Mouse (Mus musculus) lung, embryonic 16.5 days (tissue): Measurements from ENCODE around the gene Ankrd53. TPM values are rescaled to one million over a fixed set of nuclear protein-coding genes. Genes with fewer than 3 reads are reported as not detected.
A peak's percentile ranks its signal among the peaks of the same experiment; 100 is the strongest.

Source experiments
- ATAC-seq: fragments of 200-750 bp; cut with Nextera tagmentation; 2 replicates; pipeline ENCODE4 v1.8.0; 2017; ENCODE audit warnings: low read depth, mild to moderate bottlenecking, moderate library complexity
- H3K27ac ChIP-seq: fragments of 300-500 bp; sonication (generic); 2 replicates; pipeline ENCODE4 v1.5.1; 2014; ENCODE audit warnings: mild to moderate bottlenecking, control low read depth, low read length
- H3K27me3 ChIP-seq: fragments of 300-500 bp; sonication (generic); 2 replicates; pipeline ENCODE4 v1.6.1; 2014; ENCODE audit warnings: low read depth, low read length, mixed read lengths; ENCODE audit not compliant: control insufficient read depth, insufficient read depth
- H3K36me3 ChIP-seq: fragments of 300-500 bp; sonication (generic); 2 replicates; pipeline ENCODE4 v1.6.1; 2014; ENCODE audit warnings: low read length; ENCODE audit not compliant: control insufficient read depth, insufficient read depth
- H3K4me1 ChIP-seq: fragments of 300-500 bp; sonication (generic); replicated peaks from 2 replicates; pipeline ENCODE4 v1.6.1; 2014; ENCODE audit warnings: low read length, mixed read lengths; ENCODE audit not compliant: control insufficient read depth, insufficient read depth
- H3K4me2 ChIP-seq: fragments of 300-500 bp; sonication (generic); 2 replicates; pipeline ENCODE4 v1.6.1; 2014; ENCODE audit warnings: low read depth, low read length, control low read depth
- H3K4me3 ChIP-seq: fragments of 300-500 bp; sonication (generic); 2 replicates; pipeline ENCODE4 v1.5.1; 2014; ENCODE audit warnings: mild to moderate bottlenecking, low read length, control low read depth
- H3K9ac ChIP-seq: fragments of 300-500 bp; sonication (generic); 2 replicates; pipeline ENCODE4 v1.6.1; 2014; ENCODE audit warnings: low read length, control low read depth
- H3K9me3 ChIP-seq: fragments of 300-500 bp; sonication (generic); 2 replicates; pipeline ENCODE4 v1.6.1; 2016; ENCODE audit warnings: low read length; ENCODE audit not compliant: control insufficient read depth
- WGBS: fragments of 180-500 bp; shearing (Covaris S2); extraction: QIAGEN DNeasy Blood & Tissue Kit; methylation state at CpG from one replicate; pipeline ENCODE4 v1.1.7; 2014; 5-methylcytosine and 5-hydroxymethylcytosine counted together
- polyA plus RNA-seq: library from polyadenylated mRNA; unstranded; fragments of >200 nt; fragmentation: Nextera tagmentation; extraction: Ambion mirVana; gene quantifications from 2 replicates; pipeline ENCODE4 v1.2.1, GENCODE M21; 2015

The Ankrd53 gene
- polyA plus RNA-seq, 1 experiment from 2014 or later, result not detected

DNA sequence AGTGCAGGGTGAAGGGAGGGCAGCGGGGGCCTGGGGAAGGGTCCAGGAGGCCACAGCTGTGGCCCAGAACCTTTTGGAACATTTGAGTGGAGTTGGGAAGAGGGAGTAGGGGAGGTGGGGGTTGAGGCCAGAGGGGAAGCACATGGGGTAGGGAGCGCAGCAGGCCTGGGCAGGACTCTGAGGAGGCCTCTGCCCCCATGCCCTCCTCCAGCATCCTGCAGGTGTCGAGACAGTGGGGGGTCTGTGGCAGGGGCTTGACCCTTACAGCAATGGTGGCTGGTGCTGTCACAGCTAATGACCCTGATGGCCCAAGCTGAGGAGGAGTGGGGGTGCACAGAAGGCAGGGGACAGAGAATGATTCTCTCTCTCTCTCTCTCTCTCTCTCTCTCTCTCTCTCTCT is 13.2 kb upstream of the Ankrd53 start:
- no peak overlapping the region for H3K9ac ChIP-seq
- no peak overlapping the region for H3K27ac ChIP-seq
- no peak overlapping the region for H3K4me2 ChIP-seq
- no peaks in the 10 kb centered on the region for H3K36me3 ChIP-seq
- H3K4me3 ChIP-seq, result no peak overlapping the region
- 52% methylated on average over 3 of the region's 3 CpGs for WGBS
- H3K9me3 ChIP-seq, result no peaks in the 10 kb centered on the region
- H3K27me3 ChIP-seq, result peaks cover 8% of the 10 kb centered on the region
- ATAC-seq, result no peak
- no peaks in the 10 kb centered on the region; the same call in 1 of the 2 replicates for H3K4me1 ChIP-seq

- Histone ChIP-seq H3K9me3 (no peaks in the 10 kb centered on the region), H3K36me3 (no peaks in the 10 kb centered on the region), H3K4me1 (no peaks in the 10 kb centered on the region), H3K4me3 (no peak overlapping the region), H3K27me3 (peaks cover 8% of the 10 kb centered on the region), H3K27ac (no peak overlapping the region), H3K9ac (0 out of 2 replicates have a peak overlapping the region, but pooled peaks have one; percentile 12), H3K4me2 (no peak overlapping the region)
- 9% methylated on average over 11 of the region's 11 CpGs for WGBS
- ATAC-seq, result 0 out of 2 replicates have a peak, but pooled peaks have one; percentile 39
Measured at GRCm38 (mm10) chr6:83750171-83750684, 12.2 kb upstream of the Ankrd53 start.

DNA sequence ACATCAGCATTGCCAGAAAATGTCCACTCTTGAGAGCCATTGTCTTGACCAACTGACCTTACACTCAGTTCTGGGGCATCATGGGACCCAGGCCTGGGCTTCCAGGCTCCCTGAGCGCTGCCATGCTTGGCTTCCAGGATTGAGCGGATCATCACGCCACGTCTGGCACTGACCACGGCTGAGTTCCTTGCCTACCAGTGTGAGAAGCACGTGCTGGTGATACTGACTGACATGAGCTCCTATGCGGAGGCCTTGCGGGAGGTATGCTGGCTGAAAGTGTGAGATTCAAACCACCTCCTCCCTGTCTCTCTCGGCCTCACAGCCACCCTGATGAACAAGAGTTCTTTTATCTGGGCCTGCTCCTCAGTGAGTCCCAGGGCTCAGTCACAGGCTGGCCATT is 6.4 kb upstream of the Ankrd53 start:
- H3K27ac ChIP-seq, result no peak overlapping the region
- no peak overlapping the region for H3K4me3 ChIP-seq
- no peaks in the 10 kb centered on the region for H3K9me3 ChIP-seq
- no peak for ATAC-seq
- no peak overlapping the region for H3K9ac ChIP-seq
- 61% methylated on average over 9 of the region's 9 CpGs for WGBS
- H3K4me1 ChIP-seq, result no peaks in the 10 kb centered on the region; the same call in 1 of the 2 replicates
- H3K4me2 ChIP-seq, result no peak overlapping the region
- peaks cover 36% of the 10 kb centered on the region for H3K27me3 ChIP-seq
- no peaks in the 10 kb centered on the region for H3K36me3 ChIP-seq

GRCm38 (mm10) chr6:83762880-83763431 is 512 bp downstream of the Ankrd53 start:
- peak overlapping the region; percentile 59 for H3K4me2 ChIP-seq
- WGBS, result 3% methylated on average over 35 of the region's 35 CpGs
- H3K9me3 ChIP-seq, result no peaks in the 10 kb centered on the region
- H3K9ac ChIP-seq, result peak overlapping the region; percentile 59
- peaks cover 38% of the 10 kb centered on the region for H3K27me3 ChIP-seq
- no peaks in the 10 kb centered on the region for H3K36me3 ChIP-seq
- no peak overlapping the region for H3K27ac ChIP-seq
- peaks cover 8% of the 10 kb centered on the region for H3K4me1 ChIP-seq
- H3K4me3 ChIP-seq, result peak overlapping the region; percentile 42
- ATAC-seq, result peak; percentile 74

GRCm38 (mm10) chr6:83766982-83767381 is 4.5 kb downstream of the Ankrd53 start:
- peaks cover 15% of the 10 kb centered on the region for H3K4me1 ChIP-seq
- H3K27me3 ChIP-seq, result peaks cover 12% of the 10 kb centered on the region
- no peaks in the 10 kb centered on the region for H3K9me3 ChIP-seq
- WGBS, result 77% methylated on average over 3 of the region's 3 CpGs
- H3K9ac ChIP-seq, result no peak overlapping the region
- no peak for ATAC-seq
- peaks cover 7% of the 10 kb centered on the region; the same call in 1 of the 2 replicates for H3K36me3 ChIP-seq
- H3K4me2 ChIP-seq, result no peak overlapping the region
- H3K4me3 ChIP-seq, result no peak overlapping the region
- no peak overlapping the region for H3K27ac ChIP-seq

DNA sequence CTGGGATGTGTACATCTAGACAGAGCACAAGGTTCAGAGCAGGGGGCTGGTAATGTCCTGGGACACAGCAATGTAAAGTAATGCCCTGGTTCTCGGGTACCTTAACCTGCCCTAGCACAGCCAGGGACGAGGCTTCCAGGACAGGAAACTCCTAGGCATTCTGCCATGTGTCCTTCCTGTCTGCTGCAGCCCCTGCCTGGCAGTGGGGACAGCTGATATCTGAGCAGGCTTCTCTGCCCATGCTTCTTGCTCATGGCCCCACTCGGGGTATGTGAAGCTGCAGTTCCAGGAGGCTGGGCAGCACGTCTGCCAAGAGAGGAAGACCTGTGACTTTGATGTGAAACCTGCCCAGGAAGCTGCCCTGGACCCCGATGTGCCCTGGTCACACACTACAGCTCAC is 6.0 kb downstream of the Ankrd53 start:
- H3K9me3 ChIP-seq, result no peaks in the 10 kb centered on the region
- H3K4me3 ChIP-seq, result no peak overlapping the region
- ATAC-seq, result 0 out of 2 replicates have a peak, but pooled peaks have one; percentile 23
- peaks cover 4% of the 10 kb centered on the region for H3K27me3 ChIP-seq
- no peak overlapping the region for H3K27ac ChIP-seq
- H3K4me1 ChIP-seq, result 0 out of 2 replicates have a peak, but pooled peaks cover 7% of the 10 kb centered on the region
- no peak overlapping the region for H3K9ac ChIP-seq
- WGBS, result 45% methylated on average over 5 of the region's 5 CpGs
- no peak overlapping the region for H3K4me2 ChIP-seq
- peaks cover 16% of the 10 kb centered on the region for H3K36me3 ChIP-seq

- Histone ChIP-seq H3K9ac (peak overlapping the region; percentile 96), H3K27ac (no peak overlapping the region), H3K9me3 (no peaks in the 10 kb centered on the region), H3K4me1 (peaks cover 14% of the 10 kb centered on the region), H3K4me2 (peak overlapping the region; percentile 91), H3K36me3 (peaks cover 16% of the 10 kb centered on the region), H3K4me3 (peak overlapping the region; percentile 97; the same call in 1 of the 2 replicates), H3K27me3 (no peaks in the 10 kb centered on the region)
- no peak for ATAC-seq
- 53% methylated on average over 8 of the region's 9 CpGs for WGBS
Measured at GRCm38 (mm10) chr6:83774126-83774525, 11.7 kb downstream of the Ankrd53 start.

GRCm38 (mm10) chr6:83774781-83775563 is 12.5 kb downstream of the Ankrd53 start:
- no peaks in the 10 kb centered on the region for H3K27me3 ChIP-seq
- H3K36me3 ChIP-seq, result peaks cover 16% of the 10 kb centered on the region
- H3K27ac ChIP-seq, result peak overlapping the region; percentile 91
- H3K9me3 ChIP-seq, result no peaks in the 10 kb centered on the region
- peak; percentile 30 for ATAC-seq
- H3K4me2 ChIP-seq, result peak overlapping the region; percentile 91
- peaks cover 14% of the 10 kb centered on the region for H3K4me1 ChIP-seq
- peak overlapping the region; percentile 97 for H3K4me3 ChIP-seq
- H3K9ac ChIP-seq, result peak overlapping the region; percentile 96
- under 1% methylated on average over 14 of the region's 14 CpGs for WGBS

DNA sequence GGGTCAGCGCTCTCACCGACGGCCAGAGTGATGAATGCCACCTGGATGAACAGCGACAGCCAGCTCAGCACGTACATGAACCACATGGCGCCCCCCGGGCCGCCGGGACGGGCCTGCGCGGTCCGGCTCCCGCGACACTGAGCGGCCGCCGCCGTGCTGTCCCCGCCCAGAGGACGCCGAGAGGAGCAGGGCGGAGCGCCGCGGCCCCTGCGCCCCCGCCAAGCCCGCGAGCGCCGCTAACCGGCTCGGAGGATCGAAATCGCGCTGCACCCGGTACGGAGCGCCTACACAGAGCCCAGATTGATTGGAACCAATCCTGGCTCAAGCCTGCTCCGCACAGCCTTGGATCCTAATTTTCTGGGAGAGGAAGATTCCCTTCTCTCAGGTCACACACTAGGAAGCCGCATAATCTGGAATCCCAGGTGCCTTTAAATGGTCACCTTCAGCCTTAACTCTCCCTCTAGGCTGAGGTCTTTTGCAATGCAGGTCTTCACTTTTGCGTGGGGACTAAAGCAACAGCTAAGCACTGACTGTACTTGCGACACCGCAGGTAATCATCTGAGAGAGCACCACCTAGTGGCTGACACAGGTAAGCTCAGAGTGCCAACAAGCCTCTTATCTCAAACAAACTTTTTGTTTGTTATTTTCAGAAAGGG is 13.3 kb downstream of the Ankrd53 start, which contains the start of gene Tex261:
Gene Tex261 (minus strand): TSS at position 176 of the 656 bp plus-strand sequence.
- Histone ChIP-seq H3K36me3 (peaks cover 16% of the 10 kb centered on the region), H3K4me3 (peak within 1 kb of the TSS; percentile 97), H3K9ac (peak within 1 kb of the TSS; percentile 96), H3K4me2 (peak within 1 kb of the TSS; percentile 91), H3K9me3 (no peaks in the 10 kb centered on the region), H3K27me3 (no peaks in the 10 kb centered on the region), H3K4me1 (peaks cover 14% of the 10 kb centered on the region), H3K27ac (peak within 1 kb of the TSS; percentile 91)
- under 1% methylated on average over 44 of the region's 45 CpGs for WGBS
- ATAC-seq, result peak; percentile 98
